Mouse (Mus musculus) liver, embryonic 16.5 days (tissue): Measurements from ENCODE around the gene Wdr5. TPM values are rescaled to one million over a fixed set of nuclear protein-coding genes. Genes with fewer than 3 reads are reported as not detected.
"Not testable (repeated sequence)": the region's sequence is repeated elsewhere in the genome, so short reads cannot be mapped to it uniquely, and the experiment has no call there.

Experiments
- ATAC-seq: fragments of 200-750 bp; cut with Nextera tagmentation; 2 replicates; pipeline ENCODE4 v1.8.0; 2017; ENCODE audit warnings: low read depth, mild to moderate bottlenecking, moderate number of reproducible peaks, moderate library complexity
- H3K27ac ChIP-seq: fragments of 300-500 bp; sonication (generic); 2 replicates; pipeline ENCODE4 v1.5.1; 2014; ENCODE audit warnings: mild to moderate bottlenecking, low read length
- H3K27me3 ChIP-seq: fragments of 300-500 bp; sonication (generic); 2 replicates; pipeline ENCODE4 v1.6.1; 2014; ENCODE audit warnings: low read depth, low read length, mixed read lengths; ENCODE audit not compliant: control insufficient read depth, insufficient read depth
- H3K36me3 ChIP-seq: fragments of 300-500 bp; sonication (generic); 2 replicates; pipeline ENCODE4 v1.6.1; 2014; ENCODE audit warnings: mild to moderate bottlenecking; ENCODE audit not compliant: control insufficient read depth, insufficient read depth
- H3K4me1 ChIP-seq: fragments of 300-500 bp; sonication (generic); 2 replicates; pipeline ENCODE4 v1.6.1; 2014; ENCODE audit warnings: low read depth, low read length, mixed read lengths; ENCODE audit not compliant: control insufficient read depth
- H3K4me2 ChIP-seq: fragments of 300-500 bp; sonication (generic); 2 replicates; pipeline ENCODE4 v1.6.1; 2014; ENCODE audit warnings: low read depth, low read length, mixed read lengths
- H3K4me3 ChIP-seq: fragments of 300-500 bp; sonication (generic); 2 replicates; pipeline ENCODE4 v1.5.1; 2014; ENCODE audit warnings: low read depth, mild to moderate bottlenecking, low read length
- H3K9ac ChIP-seq: fragments of 300-500 bp; sonication (generic); 2 replicates; pipeline ENCODE4 v1.6.1; 2014; ENCODE audit warnings: low read depth, low read length
- H3K9me3 ChIP-seq: fragments of 300-500 bp; sonication (generic); replicated peaks from 2 replicates; pipeline ENCODE4 v1.6.1; 2016; ENCODE audit warnings: low read length; ENCODE audit not compliant: control insufficient read depth
- WGBS: fragments of 180-500 bp; shearing (Covaris S2); extraction: QIAGEN DNeasy Blood & Tissue Kit; methylation state at CpG from one replicate; pipeline ENCODE4 v1.1.7; 2014; ENCODE audit not compliant: insufficient replicate concordance; 5-methylcytosine and 5-hydroxymethylcytosine counted together
- polyA plus RNA-seq: library from polyadenylated mRNA; unstranded; fragments of >200 nt; fragmentation: Nextera tagmentation; extraction: Ambion mirVana; gene quantifications from 2 replicates; pipeline ENCODE4 v1.2.1, GENCODE M21; 2015

Wdr5 gene
- polyA plus RNA-seq, 1 experiment from 2014 or later: 22.4 TPM

DNA sequence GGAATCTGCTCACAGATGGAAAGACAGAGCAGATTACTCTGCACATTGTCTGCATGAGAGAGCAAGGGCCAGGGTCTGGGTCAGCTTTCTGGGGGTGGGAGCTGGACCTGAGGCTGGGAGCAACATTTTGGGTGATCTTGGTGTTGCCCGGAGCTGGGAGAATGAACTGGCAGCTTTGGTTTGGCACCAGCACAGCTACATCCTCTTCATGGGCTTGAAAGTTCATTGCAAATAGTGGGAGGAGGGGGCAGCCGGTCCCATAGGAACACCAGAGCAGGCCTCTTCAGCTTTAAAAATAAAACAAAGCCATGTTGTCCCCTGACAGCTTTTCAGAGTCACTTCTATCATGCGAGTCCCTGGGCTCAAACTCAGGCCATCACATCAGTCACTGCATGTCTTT is 26.3 kb downstream of the Wdr5 start:
- Histone ChIP-seq H3K36me3 (no peaks in the 10 kb centered on the region; the same call in 1 of the 2 replicates), H3K9ac (peak overlapping the region; percentile 73), H3K27ac (no peak overlapping the region), H3K4me2 (peak overlapping the region; percentile 79), H3K9me3 (no peaks in the 10 kb centered on the region), H3K27me3 (no peaks in the 10 kb centered on the region), H3K4me1 (peaks cover 14% of the 10 kb centered on the region), H3K4me3 (no peak overlapping the region; the same call in 1 of the 2 replicates)
- ATAC-seq: no peak
- WGBS: 86% methylated on average over 3 of the region's 3 CpGs

DNA sequence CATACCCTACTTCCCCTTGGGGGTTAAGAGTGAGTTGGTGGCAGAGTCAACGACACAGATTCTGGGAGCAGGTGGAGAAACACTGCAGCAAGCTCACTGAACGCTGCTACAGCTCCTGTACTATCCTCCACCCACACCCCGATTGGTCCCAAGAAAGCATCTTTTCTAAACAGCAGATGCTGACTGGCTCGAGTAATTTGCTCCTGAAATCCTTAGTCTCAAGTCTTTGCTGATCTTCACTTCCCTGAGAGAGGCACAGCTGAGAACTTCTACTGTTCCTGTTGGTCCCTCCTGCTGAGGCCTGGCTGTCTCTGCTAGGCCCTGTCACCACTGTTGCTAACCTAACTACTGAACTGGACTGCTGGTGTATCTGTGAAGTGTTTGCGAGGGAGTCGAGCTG is 29.7 kb downstream of the Wdr5 start:
- H3K4me2 ChIP-seq: no peak overlapping the region
- no peaks in the 10 kb centered on the region for H3K9me3 ChIP-seq
- no peak overlapping the region for H3K27ac ChIP-seq
- WGBS: 75% methylated on average over 6 of the region's 6 CpGs
- ATAC-seq: no peak
- no peak overlapping the region for H3K9ac ChIP-seq
- H3K4me3 ChIP-seq: no peak overlapping the region
- H3K4me1 ChIP-seq: peaks cover 10% of the 10 kb centered on the region
- no peaks in the 10 kb centered on the region for H3K27me3 ChIP-seq
- H3K36me3 ChIP-seq: no peaks in the 10 kb centered on the region

GRCm38 (mm10) chr2:27545517-27545916 is 30.6 kb downstream of the Wdr5 start:
- not testable (repeated sequence) for H3K36me3 ChIP-seq, H3K9me3 ChIP-seq, H3K27ac ChIP-seq, H3K9ac ChIP-seq, H3K4me2 ChIP-seq, H3K4me1 ChIP-seq, ATAC-seq, H3K4me3 ChIP-seq, H3K27me3 ChIP-seq
- WGBS: 67% methylated on average over 3 of the region's 3 CpGs

- H3K27me3 ChIP-seq, H3K4me1 ChIP-seq, H3K9me3 ChIP-seq, ATAC-seq, H3K36me3 ChIP-seq, H3K9ac ChIP-seq, H3K27ac ChIP-seq, H3K4me3 ChIP-seq, H3K4me2 ChIP-seq: not testable (repeated sequence)
- 74% methylated on average over 8 of the region's 8 CpGs for WGBS
Observed at GRCm38 (mm10) chr2:27546041-27546440, 31.1 kb downstream of the Wdr5 start.

DNA sequence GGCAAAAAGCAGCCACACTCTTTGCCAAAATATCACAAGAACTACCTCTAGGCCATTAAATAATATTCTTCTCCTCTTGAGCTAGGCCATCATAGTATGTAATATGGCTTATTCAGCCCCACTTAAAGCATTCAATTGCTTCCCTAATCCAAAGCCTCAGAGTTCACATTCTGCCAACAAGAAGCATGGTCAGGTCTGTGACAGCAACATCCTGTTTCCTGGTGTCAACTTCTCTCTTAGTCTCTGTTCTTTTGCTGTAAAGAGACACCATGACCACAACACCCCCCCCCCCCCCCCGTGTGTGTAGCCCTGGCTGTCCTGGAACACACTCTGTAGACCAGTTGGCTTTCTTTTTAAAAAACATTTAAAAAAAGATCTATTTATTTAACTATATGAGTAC is 32.4 kb downstream of the Wdr5 start:
- H3K4me3 ChIP-seq: no peak overlapping the region
- H3K36me3 ChIP-seq: no peaks in the 10 kb centered on the region
- H3K4me1 ChIP-seq: no peaks in the 10 kb centered on the region
- 29% methylated on average over 1 of the region's 1 CpGs for WGBS
- no peak overlapping the region for H3K9ac ChIP-seq
- H3K27ac ChIP-seq: no peak overlapping the region
- ATAC-seq: no peak
- H3K9me3 ChIP-seq: no peaks in the 10 kb centered on the region
- H3K27me3 ChIP-seq: no peaks in the 10 kb centered on the region
- H3K4me2 ChIP-seq: no peak overlapping the region

DNA sequence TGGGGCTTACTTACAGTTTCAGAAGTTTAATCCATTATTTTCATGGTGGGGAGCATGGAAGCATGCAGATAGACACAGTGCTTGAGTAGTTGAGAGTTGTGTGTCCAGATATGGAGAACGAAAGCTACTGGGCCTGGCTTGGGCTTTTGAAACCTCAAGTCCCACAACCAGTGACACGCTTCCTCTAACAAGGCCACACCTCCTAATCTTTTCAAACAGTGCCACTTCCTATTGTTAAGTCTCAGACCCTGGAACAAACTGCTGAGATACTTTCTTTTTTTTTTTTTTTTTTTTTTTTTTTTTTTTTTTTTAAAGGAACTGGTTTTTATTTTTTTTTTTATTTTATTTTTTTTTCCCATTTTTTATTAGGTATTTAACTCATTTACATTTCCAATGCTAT is 33.0 kb downstream of the Wdr5 start:
- Histone ChIP-seq H3K4me1 (no peaks in the 10 kb centered on the region), H3K9me3 (no peaks in the 10 kb centered on the region), H3K4me3 (no peak overlapping the region), H3K27ac (no peak overlapping the region), H3K9ac (no peak overlapping the region), H3K4me2 (no peak overlapping the region), H3K36me3 (no peaks in the 10 kb centered on the region), H3K27me3 (no peaks in the 10 kb centered on the region)
- WGBS: 81% methylated on average over 2 of the region's 2 CpGs
- no peak for ATAC-seq

- Histone ChIP-seq H3K9ac (no peak overlapping the region), H3K9me3 (no peaks in the 10 kb centered on the region), H3K27ac (no peak overlapping the region), H3K4me3 (no peak overlapping the region), H3K4me2 (no peak overlapping the region), H3K36me3 (no peaks in the 10 kb centered on the region), H3K27me3 (no peaks in the 10 kb centered on the region), H3K4me1 (no peaks in the 10 kb centered on the region)
- ATAC-seq: no peak
- 55% methylated on average over 1 of the region's 1 CpGs for WGBS
Observed at GRCm38 (mm10) chr2:27548664-27549369, 33.9 kb downstream of the Wdr5 start.

GRCm38 (mm10) chr2:27552620-27553287 is 37.8 kb downstream of the Wdr5 start:
- no peaks in the 10 kb centered on the region for H3K4me1 ChIP-seq
- no peaks in the 10 kb centered on the region for H3K36me3 ChIP-seq
- no peak overlapping the region for H3K9ac ChIP-seq
- 19% methylated on average over 7 of the region's 7 CpGs for WGBS
- H3K4me3 ChIP-seq: no peak overlapping the region
- H3K4me2 ChIP-seq: no peak overlapping the region
- H3K27ac ChIP-seq: no peak overlapping the region
- no peak for ATAC-seq
- H3K9me3 ChIP-seq: no peaks in the 10 kb centered on the region
- no peaks in the 10 kb centered on the region for H3K27me3 ChIP-seq

DNA sequence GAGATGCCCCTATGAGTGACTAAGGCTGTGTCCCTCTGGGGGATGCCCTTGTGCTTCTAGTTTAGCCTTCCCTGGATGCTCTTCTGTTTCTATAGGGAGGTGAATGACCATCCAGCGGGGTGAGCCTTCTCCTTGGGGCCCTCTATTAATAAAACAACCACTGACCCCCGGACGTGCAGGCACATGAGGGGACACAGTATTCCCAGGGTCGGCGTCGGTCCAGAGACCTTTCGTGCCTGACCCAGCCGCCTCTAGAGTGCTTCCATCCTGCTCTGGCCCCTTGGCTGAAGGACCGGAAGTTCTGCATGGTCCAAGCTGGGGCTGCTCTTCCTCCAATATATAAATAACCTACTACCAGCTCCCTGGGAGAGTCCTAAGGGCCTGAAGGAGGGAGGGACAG is 39.4 kb downstream of the Wdr5 start:
- no peaks in the 10 kb centered on the region for H3K36me3 ChIP-seq
- H3K4me3 ChIP-seq: no peak overlapping the region
- no peak overlapping the region for H3K4me2 ChIP-seq
- 52% methylated on average over 9 of the region's 9 CpGs for WGBS
- H3K27ac ChIP-seq: no peak overlapping the region
- no peaks in the 10 kb centered on the region for H3K9me3 ChIP-seq
- H3K4me1 ChIP-seq: no peaks in the 10 kb centered on the region
- no peaks in the 10 kb centered on the region for H3K27me3 ChIP-seq
- no peak overlapping the region for H3K9ac ChIP-seq
- ATAC-seq: peak; percentile 50
